Mouse (Mus musculus): ENCODE data around the gene Fgfr2. TPM values are rescaled to one million over a fixed set of nuclear protein-coding genes. Genes with fewer than 3 reads are reported as not detected.

Gene Fgfr2
- polyA plus RNA-seq, 1 experiment from 2014 or later: 17.2 TPM

DNA sequence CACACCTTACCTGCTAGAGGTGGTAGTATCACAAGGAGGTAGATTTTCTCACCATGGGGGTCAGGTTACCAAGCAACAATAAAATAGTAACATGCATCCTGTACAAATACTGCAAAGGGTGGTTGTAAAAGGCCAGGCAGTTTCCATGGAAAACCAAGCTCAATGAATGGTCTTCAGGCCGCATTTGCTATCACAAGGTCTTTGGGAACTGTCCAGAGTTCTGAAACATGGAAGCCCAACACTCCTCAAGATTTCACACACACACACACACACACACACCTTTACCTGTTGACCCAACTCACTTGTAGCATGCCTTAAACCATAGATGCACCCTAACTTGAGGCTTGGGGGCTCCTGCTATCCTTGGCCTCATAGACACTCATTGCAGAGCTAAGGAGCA, 1878.2 kb downstream of the Fgfr2 start:
- WGBS: 5% methylated on average over 1 of the region's 1 CpGs
- Histone ChIP-seq H3K27ac (no peak overlapping the region), H3K36me3 (no peaks in the 10 kb centered on the region), H3K4me1 (replicated peaks) (no peaks in the 10 kb centered on the region), H3K9me3 (replicated peaks) (no peaks in the 10 kb centered on the region), H3K27me3 (no peaks in the 10 kb centered on the region), H3K4me3 (no peak overlapping the region), H3K9ac (no peak overlapping the region), H3K4me2 (no peak overlapping the region)
- ATAC-seq (replicated peaks; ENCODE audit: insufficient number of reproducible peaks, insufficient read depth, low FRiP score, low read depth): no peak

DNA sequence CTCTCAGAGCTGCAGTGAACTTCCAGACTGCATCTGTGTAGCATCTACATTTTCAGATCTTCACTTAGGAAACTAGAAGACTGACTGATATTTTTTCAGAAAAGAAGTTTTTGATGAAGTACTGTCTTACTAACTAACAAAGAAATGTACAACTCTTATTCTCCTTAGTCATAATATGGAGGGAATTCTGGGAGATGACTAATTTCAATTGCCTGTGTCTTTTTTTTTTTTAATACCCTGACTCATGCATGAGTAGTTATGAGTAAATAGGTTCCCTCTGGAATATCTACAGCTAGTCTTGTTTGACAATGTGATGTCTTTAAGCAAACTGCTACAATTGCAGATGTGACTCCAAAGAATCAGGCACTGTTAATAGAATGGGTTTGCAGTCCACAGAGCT, 1887.1 kb downstream of the Fgfr2 start:
- no peak for ATAC-seq (replicated peaks; ENCODE audit: insufficient number of reproducible peaks, insufficient read depth, low FRiP score, low read depth)
- no peaks in the 10 kb centered on the region for H3K4me1 ChIP-seq (replicated peaks)
- H3K27me3 ChIP-seq: no peaks in the 10 kb centered on the region
- H3K4me2 ChIP-seq: no peak overlapping the region
- no peaks in the 10 kb centered on the region for H3K9me3 ChIP-seq (replicated peaks)
- no peak overlapping the region for H3K27ac ChIP-seq
- H3K4me3 ChIP-seq: no peak overlapping the region
- H3K36me3 ChIP-seq: no peaks in the 10 kb centered on the region
- no peak overlapping the region for H3K9ac ChIP-seq

DNA sequence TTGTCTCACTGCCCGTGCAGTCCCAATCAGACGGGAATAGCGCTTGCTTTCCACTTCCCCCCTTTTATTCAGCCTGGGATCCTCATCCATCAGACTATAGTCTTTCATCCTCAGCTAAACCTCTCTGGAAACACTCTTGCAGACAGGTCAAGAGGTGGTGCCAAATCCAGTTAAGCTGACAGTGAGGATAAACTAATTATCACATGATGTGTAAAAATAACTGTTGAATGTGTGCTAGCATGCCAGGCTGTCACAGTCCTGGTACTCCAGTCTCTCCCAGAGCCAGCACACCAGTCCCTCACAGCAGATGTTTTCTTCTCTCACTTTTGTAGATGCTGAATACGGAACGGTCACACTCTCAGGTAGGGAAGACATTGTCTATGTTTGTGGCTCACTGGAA, 1900.1 kb downstream of the Fgfr2 start:
- Histone ChIP-seq H3K9me3 (replicated peaks) (no peaks in the 10 kb centered on the region), H3K36me3 (no peaks in the 10 kb centered on the region), H3K4me1 (replicated peaks) (peaks cover 3% of the 10 kb centered on the region; the same call in 1 of the 2 replicates), H3K27me3 (no peaks in the 10 kb centered on the region), H3K4me2 (no peak overlapping the region), H3K9ac (no peak overlapping the region), H3K4me3 (no peak overlapping the region), H3K27ac (no peak overlapping the region)
- ATAC-seq (replicated peaks; ENCODE audit: insufficient number of reproducible peaks, insufficient read depth, low FRiP score, low read depth): no peak
- WGBS: 39% methylated on average over 5 of the region's 5 CpGs

DNA sequence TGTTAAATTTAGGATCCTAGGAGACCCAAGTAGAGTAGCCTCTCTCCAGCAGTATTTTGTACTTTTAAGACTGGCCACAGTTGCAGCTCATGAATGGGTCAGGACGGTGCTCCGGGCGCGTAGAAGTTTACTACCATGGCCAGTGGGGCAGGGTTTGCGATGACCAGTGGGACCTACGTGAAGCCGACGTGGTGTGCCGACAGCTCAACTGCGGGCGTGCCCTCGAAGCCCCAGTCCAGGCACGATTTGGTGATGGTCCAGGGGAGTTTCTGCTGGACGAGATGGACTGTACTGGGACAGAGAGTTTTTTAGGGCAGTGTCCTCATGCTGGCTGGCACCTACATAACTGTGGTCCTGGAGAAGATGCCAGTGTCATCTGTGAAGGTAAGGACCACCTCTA, 1935.2 kb downstream of the Fgfr2 start:
- Histone ChIP-seq H3K4me1 (replicated peaks) (no peaks in the 10 kb centered on the region), H3K27ac (no peak overlapping the region), H3K36me3 (no peaks in the 10 kb centered on the region), H3K27me3 (no peaks in the 10 kb centered on the region), H3K4me3 (no peak overlapping the region), H3K9ac (no peak overlapping the region), H3K9me3 (replicated peaks) (no peaks in the 10 kb centered on the region), H3K4me2 (no peak overlapping the region)
- ATAC-seq (replicated peaks; ENCODE audit: insufficient number of reproducible peaks, insufficient read depth, low FRiP score, low read depth): no peak
- 90% methylated on average over 14 of the region's 14 CpGs for WGBS

DNA sequence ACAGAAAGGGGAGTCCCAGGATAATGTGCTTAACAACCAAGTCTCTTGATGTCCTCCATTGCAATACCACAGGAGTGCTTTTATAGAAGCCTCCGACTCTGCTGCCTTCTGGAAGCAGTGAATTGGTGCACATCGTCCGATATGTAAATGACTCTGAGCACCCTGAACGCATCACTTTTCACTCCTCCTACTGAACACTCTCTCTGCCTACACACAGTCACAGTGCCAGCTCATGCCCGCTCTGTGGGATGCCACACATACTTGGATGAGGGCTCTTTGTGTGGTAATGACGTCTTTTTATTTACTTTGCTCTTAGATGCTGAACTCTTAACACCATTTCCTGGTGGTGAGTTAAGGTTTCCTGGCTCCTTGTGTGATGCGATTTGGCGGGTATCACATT, 1936.1 kb downstream of the Fgfr2 start:
- H3K9me3 ChIP-seq (replicated peaks): no peaks in the 10 kb centered on the region
- 66% methylated on average over 8 of the region's 8 CpGs for WGBS
- H3K4me1 ChIP-seq (replicated peaks): no peaks in the 10 kb centered on the region
- no peak for ATAC-seq (replicated peaks; ENCODE audit: insufficient number of reproducible peaks, insufficient read depth, low FRiP score, low read depth)
- no peak overlapping the region for H3K4me2 ChIP-seq
- no peak overlapping the region for H3K27ac ChIP-seq
- no peaks in the 10 kb centered on the region for H3K36me3 ChIP-seq
- no peak overlapping the region for H3K9ac ChIP-seq
- H3K27me3 ChIP-seq: no peaks in the 10 kb centered on the region
- no peak overlapping the region for H3K4me3 ChIP-seq

- no peak overlapping the region for H3K4me3 ChIP-seq
- H3K4me2 ChIP-seq: no peak overlapping the region
- H3K9me3 ChIP-seq (replicated peaks): no peaks in the 10 kb centered on the region
- ATAC-seq (replicated peaks; ENCODE audit: insufficient number of reproducible peaks, insufficient read depth, low FRiP score, low read depth): no peak
- no peaks in the 10 kb centered on the region for H3K27me3 ChIP-seq
- no peaks in the 10 kb centered on the region for H3K36me3 ChIP-seq
- 58% methylated on average over 8 of the region's 8 CpGs for WGBS
- H3K4me1 ChIP-seq (replicated peaks): no peaks in the 10 kb centered on the region
- H3K27ac ChIP-seq: no peak overlapping the region
- no peak overlapping the region for H3K9ac ChIP-seq
These were observed 1938.8 kb downstream of the Fgfr2 start for GRCm38 (mm10) chr7:131184339-131184738.

- Histone ChIP-seq H3K4me1 (replicated peaks) (no peaks in the 10 kb centered on the region), H3K4me2 (no peak overlapping the region), H3K4me3 (no peak overlapping the region), H3K9ac (no peak overlapping the region), H3K27me3 (no peaks in the 10 kb centered on the region), H3K36me3 (no peaks in the 10 kb centered on the region), H3K27ac (no peak overlapping the region), H3K9me3 (replicated peaks) (no peaks in the 10 kb centered on the region)
- WGBS: 40% methylated on average over 4 of the region's 4 CpGs
- no peak for ATAC-seq (replicated peaks; ENCODE audit: insufficient number of reproducible peaks, insufficient read depth, low FRiP score, low read depth)
These were observed 1940.5 kb downstream of the Fgfr2 start for GRCm38 (mm10) chr7:131182685-131183084.

DNA sequence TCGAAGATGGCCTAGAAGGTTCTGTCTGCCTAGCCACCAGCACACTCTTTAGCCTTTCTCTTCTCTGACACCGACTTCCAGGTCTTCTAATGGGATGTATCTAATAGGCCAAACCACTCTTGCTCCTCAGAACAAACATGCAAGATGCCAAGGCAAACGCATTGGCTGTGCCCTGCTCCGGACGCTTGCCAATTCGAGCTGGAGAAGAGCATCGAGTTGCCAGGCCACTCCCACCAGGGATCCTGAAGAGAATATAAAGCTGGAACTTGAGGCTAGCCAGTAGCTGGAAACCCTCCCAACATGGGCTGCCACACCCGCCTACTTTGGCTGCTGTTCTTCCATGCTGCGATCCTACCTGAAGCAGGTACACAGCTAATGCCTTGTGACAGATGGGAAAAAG, 1949.0 kb downstream of the Fgfr2 start, which contains the start of gene 5430419D17Rik:
TSS of gene 5430419D17Rik (plus strand) at position 282 of the 400 bp plus-strand sequence.
- 83% methylated on average over 9 of the region's 9 CpGs for WGBS

DNA sequence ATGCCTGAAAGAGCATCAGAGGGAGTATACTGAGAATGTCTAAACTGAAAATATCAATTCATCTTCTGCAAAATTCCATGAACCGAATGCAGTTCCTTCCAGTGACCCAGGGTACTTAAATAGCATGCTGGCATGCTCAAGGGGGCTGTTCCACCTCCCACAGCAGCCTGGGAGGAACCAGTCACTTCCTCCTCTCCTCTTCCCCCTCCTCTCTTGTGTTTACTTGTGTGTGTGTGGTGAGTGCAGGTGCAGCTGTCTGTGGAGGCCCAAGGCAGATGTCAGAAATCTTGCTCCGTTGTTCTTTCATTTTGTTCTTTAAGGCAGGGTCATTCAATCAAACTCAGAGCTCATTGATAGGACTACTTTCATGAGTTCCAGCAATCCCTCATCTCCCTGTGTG, 1954.1 kb downstream of the Fgfr2 start:
- H3K27ac ChIP-seq: no peak overlapping the region
- 37% methylated on average over 2 of the region's 2 CpGs for WGBS

More for the DNA sequence above, 1949.0 kb downstream of the Fgfr2 start, which contains the start of gene 5430419D17Rik:
- ATAC-seq (replicated peaks; ENCODE audit: insufficient number of reproducible peaks, insufficient read depth, low FRiP score, low read depth): no peak
- Histone ChIP-seq H3K9me3 (replicated peaks) (no peaks in the 10 kb centered on the region), H3K9ac (no peak within 1 kb of the TSS), H3K4me2 (no peak within 1 kb of the TSS), H3K27me3 (no peaks in the 10 kb centered on the region), H3K27ac (no peak within 1 kb of the TSS), H3K36me3 (no peaks in the 10 kb centered on the region), H3K4me3 (no peak within 1 kb of the TSS), H3K4me1 (replicated peaks) (no peaks in the 10 kb centered on the region)

DNA sequence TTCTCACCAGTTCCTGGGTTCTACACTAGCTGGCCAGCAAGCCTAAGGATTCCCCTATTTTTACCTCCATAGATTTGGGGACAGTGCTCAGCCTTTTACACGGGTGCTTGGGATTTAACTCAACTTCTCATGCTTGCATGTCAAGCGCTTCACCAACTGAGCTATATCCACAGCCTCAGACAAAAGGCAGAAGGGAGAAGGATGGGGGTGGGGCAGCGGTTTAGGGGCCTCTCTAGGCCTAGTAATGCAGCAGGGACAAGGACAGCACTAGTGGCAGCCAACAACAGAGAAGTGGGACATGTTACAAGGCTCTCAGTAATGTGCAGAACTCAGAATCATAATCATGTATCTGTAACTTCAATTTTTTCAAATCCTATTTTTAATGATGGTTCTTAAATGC, 1955.4 kb downstream of the Fgfr2 start:
- Histone ChIP-seq H3K4me1 (replicated peaks) (no peaks in the 10 kb centered on the region), H3K9me3 (replicated peaks) (no peaks in the 10 kb centered on the region), H3K4me2 (no peak overlapping the region), H3K9ac (no peak overlapping the region), H3K4me3 (no peak overlapping the region), H3K27me3 (no peaks in the 10 kb centered on the region), H3K36me3 (no peaks in the 10 kb centered on the region), H3K27ac (no peak overlapping the region)
- no peak for ATAC-seq (replicated peaks; ENCODE audit: insufficient number of reproducible peaks, insufficient read depth, low FRiP score, low read depth)
- 65% methylated on average over 3 of the region's 3 CpGs for WGBS

More for the DNA sequence above, 1954.1 kb downstream of the Fgfr2 start:
- Histone ChIP-seq H3K9ac (no peak overlapping the region), H3K36me3 (no peaks in the 10 kb centered on the region), H3K4me3 (no peak overlapping the region), H3K9me3 (replicated peaks) (no peaks in the 10 kb centered on the region), H3K4me2 (no peak overlapping the region), H3K4me1 (replicated peaks) (no peaks in the 10 kb centered on the region), H3K27me3 (no peaks in the 10 kb centered on the region)
- ATAC-seq (replicated peaks; ENCODE audit: insufficient number of reproducible peaks, insufficient read depth, low FRiP score, low read depth): no peak

- H3K36me3 ChIP-seq: no peaks in the 10 kb centered on the region
- no peaks in the 10 kb centered on the region for H3K27me3 ChIP-seq
- H3K4me2 ChIP-seq: no peak overlapping the region
- no peaks in the 10 kb centered on the region for H3K4me1 ChIP-seq (replicated peaks)
- no peak overlapping the region for H3K9ac ChIP-seq
- H3K9me3 ChIP-seq (replicated peaks): no peaks in the 10 kb centered on the region
- H3K27ac ChIP-seq: no peak overlapping the region
- H3K4me3 ChIP-seq: no peak overlapping the region
- no peak for ATAC-seq (replicated peaks; ENCODE audit: insufficient number of reproducible peaks, insufficient read depth, low FRiP score, low read depth)
- WGBS: 56% methylated on average over 7 of the region's 7 CpGs
These were observed 1960.9 kb downstream of the Fgfr2 start for GRCm38 (mm10) chr7:131162251-131162650.

DNA sequence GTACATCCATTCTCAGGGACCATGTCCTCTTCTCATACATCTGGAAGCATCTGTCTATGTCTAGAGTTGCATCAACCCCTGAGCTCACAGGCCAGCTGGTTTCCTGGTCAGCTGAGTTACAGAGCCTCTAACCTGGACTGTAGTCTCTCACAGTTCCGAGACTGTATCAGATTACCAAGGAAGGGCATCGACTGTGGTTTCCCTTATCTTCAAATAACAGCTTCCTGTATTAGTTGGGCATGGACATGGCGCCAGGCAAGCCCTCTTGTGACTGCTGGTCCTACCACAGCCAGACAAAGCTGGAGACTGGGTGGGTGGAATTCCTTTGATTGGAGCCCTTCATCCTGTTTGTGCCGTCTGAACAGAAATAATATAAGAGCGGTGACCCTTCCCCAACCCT, 1970.1 kb downstream of the Fgfr2 start:
- no peaks in the 10 kb centered on the region for H3K36me3 ChIP-seq
- ATAC-seq (replicated peaks; ENCODE audit: insufficient number of reproducible peaks, insufficient read depth, low FRiP score, low read depth): no peak
- H3K27me3 ChIP-seq: no peaks in the 10 kb centered on the region
- H3K4me1 ChIP-seq (replicated peaks): no peaks in the 10 kb centered on the region
- H3K9me3 ChIP-seq (replicated peaks): no peaks in the 10 kb centered on the region
- no peak overlapping the region for H3K9ac ChIP-seq
- no peak overlapping the region for H3K4me2 ChIP-seq
- H3K4me3 ChIP-seq: no peak overlapping the region
- no peak overlapping the region for H3K27ac ChIP-seq
- WGBS: 64% methylated on average over 5 of the region's 5 CpGs
